Mouse (Mus musculus): ENCODE measurements around the gene Bclaf1.

Bclaf1 gene

GRCm38 (mm10) chr10:20311918-20312735, at the start of gene Bclaf1:
Bclaf1 (plus strand) TSS chr10:20312469.
- DNase-seq (ENCODE audit: low spot score), result peak; percentile 100

GRCm38 (mm10) chr10:20262896-20263295, 49.4 kb upstream of the Bclaf1 start:
- no peak for DNase-seq (ENCODE audit: low spot score)

GRCm38 (mm10) chr10:20264479-20264878, 47.8 kb upstream of the Bclaf1 start:
- DNase-seq (ENCODE audit: low spot score), result no peak

GRCm38 (mm10) chr10:20267032-20267431, 45.2 kb upstream of the Bclaf1 start:
- DNase-seq (ENCODE audit: low spot score), result no peak

- no peak for DNase-seq (ENCODE audit: low spot score)
Observed at GRCm38 (mm10) chr10:20268945-20269344, 43.3 kb upstream of the Bclaf1 start.

GRCm38 (mm10) chr10:20272380-20272779, 39.9 kb upstream of the Bclaf1 start:
- no peak for DNase-seq (ENCODE audit: low spot score)

- DNase-seq (ENCODE audit: low spot score), result no peak
Observed at GRCm38 (mm10) chr10:20273278-20273677, 39.0 kb upstream of the Bclaf1 start.

GRCm38 (mm10) chr10:20274022-20274421, 38.2 kb upstream of the Bclaf1 start:
- peak; percentile 60 for DNase-seq (ENCODE audit: low spot score)

GRCm38 (mm10) chr10:20281456-20281855, 30.8 kb upstream of the Bclaf1 start:
- DNase-seq (ENCODE audit: low spot score), result no peak

GRCm38 (mm10) chr10:20285289-20285975, 26.8 kb upstream of the Bclaf1 start:
- DNase-seq (ENCODE audit: low spot score), result peak; percentile 9

- DNase-seq (ENCODE audit: low spot score), result no peak
Observed at GRCm38 (mm10) chr10:20285994-20286836, 26.1 kb upstream of the Bclaf1 start.

- DNase-seq (ENCODE audit: low spot score), result no peak
Observed at GRCm38 (mm10) chr10:20287369-20287768, 24.9 kb upstream of the Bclaf1 start.

- DNase-seq (ENCODE audit: low spot score), result peak; percentile 74
Observed at GRCm38 (mm10) chr10:20290467-20290883, 21.8 kb upstream of the Bclaf1 start.

GRCm38 (mm10) chr10:20295961-20296360, 16.3 kb upstream of the Bclaf1 start:
- DNase-seq (ENCODE audit: low spot score), result no peak

GRCm38 (mm10) chr10:20298152-20298920, 13.9 kb upstream of the Bclaf1 start:
- no peak for DNase-seq (ENCODE audit: low spot score)

- DNase-seq (ENCODE audit: low spot score), result no peak
Observed at GRCm38 (mm10) chr10:20299114-20299513, 13.2 kb upstream of the Bclaf1 start.

GRCm38 (mm10) chr10:20310969-20311769, 1.1 kb upstream of the Bclaf1 start:
- DNase-seq (ENCODE audit: low spot score), result no peak

- DNase-seq (ENCODE audit: low spot score), result peak; percentile 72
Observed at GRCm38 (mm10) chr10:20312736-20313301, 550 bp downstream of the Bclaf1 start.

GRCm38 (mm10) chr10:20313447-20313846, 1.2 kb downstream of the Bclaf1 start:
- no peak for DNase-seq (ENCODE audit: low spot score)

- DNase-seq (ENCODE audit: low spot score), result no peak
Observed at GRCm38 (mm10) chr10:20313941-20314340, 1.7 kb downstream of the Bclaf1 start.

All from c-Kit-positive CD71-positive TER-119-positive erythroid progenitor cells, embryonic 14.5 days (primary cell).